Mouse (Mus musculus) 3134 (cell line): ENCODE results near the gene Reep6.
"Not testable (repeated sequence)": the region's sequence is repeated elsewhere in the genome, so short reads cannot be mapped to it uniquely, and the experiment has no call there.

Experiments used
- DNase-seq: peaks from one replicate; pipeline ENCODE4 v3.0.0-alpha.2; 2011; ENCODE audit warnings: low spot score; ENCODE audit not compliant: insufficient read length; ENCODE audit errors: extremely low read depth

The Reep6 gene

DNA sequence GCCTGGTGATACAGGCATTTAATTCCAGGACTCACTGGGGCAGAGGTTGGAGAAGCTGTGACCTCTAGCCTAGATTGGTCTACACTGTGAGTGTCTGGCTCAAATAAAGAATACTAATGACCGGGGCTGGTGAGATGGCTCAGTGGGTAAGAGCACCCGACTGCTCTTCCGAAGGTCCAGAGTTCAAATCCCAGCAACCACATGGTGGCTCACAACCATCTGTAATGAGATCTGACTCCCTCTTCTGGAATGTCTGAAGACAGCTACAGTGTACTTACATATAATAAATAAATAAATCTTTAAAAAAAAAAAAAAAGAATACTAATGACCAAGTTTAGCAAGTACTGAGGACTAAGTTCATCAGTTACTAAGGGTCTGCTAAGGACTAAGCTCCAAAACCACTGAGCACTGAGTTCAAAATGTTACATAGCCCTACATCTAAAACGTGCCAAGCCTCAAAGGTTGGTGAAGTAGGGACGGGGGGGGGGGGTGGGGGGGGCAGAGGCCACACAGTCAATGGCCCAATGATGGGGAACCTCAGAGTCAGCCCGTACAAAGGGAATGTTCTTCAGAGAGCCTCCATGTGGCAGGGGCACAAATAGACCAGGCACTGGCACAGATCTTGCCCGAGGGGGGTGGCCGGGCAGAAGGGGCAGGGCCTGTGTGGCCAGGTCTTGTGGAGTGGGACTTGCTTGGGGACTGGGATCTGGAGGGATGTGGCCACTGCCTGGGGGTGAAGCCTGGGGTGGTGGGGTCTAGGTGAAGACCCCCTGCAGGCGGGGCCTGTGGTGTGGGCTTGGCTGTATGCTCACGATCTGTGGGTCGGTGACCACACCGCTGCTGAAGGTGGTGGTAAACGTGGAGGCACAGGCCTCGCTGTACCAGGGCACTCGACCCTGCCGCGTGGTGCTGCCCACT lies 5.4 kb upstream of the Reep6 start:
- DNase-seq, result peak; percentile 66

DNA sequence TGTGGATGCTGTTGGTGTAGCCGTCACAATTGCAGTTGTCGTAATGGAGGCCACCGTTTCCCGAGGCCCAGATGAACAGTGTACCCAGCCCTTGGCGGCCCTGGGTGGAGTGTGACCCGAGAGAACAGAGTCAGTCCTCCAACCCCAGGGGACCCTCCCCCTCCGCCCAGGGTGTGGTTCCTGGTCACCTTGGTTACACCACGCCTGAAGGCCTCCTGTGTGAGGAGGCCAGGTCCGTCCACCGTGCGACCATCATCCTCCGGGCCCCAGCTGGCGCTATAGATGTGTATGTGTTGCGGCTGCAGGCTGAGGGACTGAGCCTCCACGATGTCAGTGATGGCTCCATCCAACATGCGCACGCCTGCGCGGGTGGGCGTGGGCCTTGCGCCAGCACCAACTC lies 4.7 kb upstream of the Reep6 start:
- no peak for DNase-seq

DNA sequence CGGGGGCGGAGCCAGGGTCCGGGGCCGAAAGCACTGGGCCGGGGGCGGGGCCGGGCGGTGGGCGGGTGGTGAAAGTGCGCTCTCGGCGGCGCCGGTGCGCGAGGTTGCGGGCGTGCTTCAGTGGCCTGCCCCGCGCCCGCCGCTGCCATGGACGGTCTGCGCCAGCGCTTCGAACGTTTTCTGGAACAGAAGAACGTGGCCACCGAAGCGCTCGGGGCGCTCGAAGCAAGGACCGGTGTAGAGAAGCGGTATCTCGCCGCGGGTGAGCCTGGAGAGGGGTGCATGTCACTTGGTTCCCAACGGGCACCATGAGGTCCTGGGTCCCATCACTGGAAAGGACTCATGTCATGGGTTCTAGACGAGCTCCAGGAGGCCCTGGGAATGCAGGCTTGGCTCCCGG lies 331 bp downstream of the Reep6 start:
- DNase-seq, result no peak

DNA sequence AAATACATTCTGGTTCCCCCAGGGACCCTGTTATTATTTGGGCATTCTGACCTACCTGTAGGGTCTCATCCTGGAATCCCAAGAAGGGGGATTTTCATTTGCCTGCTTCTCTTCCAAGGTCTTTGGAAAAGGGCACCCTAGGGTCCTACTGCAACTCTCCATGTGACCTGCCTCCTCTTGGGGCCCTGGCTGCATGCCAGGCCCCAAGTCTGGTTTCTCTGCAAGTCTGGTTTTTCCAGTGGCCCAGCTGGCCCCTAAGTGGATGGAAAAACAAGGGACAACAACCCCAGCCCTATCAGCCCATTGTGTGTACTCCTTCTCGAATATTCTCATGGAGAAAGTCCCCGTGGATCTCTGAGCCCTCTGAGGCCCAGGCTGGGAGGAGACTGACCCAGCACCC lies 1.1 kb downstream of the Reep6 start:
- no peak for DNase-seq

DNA sequence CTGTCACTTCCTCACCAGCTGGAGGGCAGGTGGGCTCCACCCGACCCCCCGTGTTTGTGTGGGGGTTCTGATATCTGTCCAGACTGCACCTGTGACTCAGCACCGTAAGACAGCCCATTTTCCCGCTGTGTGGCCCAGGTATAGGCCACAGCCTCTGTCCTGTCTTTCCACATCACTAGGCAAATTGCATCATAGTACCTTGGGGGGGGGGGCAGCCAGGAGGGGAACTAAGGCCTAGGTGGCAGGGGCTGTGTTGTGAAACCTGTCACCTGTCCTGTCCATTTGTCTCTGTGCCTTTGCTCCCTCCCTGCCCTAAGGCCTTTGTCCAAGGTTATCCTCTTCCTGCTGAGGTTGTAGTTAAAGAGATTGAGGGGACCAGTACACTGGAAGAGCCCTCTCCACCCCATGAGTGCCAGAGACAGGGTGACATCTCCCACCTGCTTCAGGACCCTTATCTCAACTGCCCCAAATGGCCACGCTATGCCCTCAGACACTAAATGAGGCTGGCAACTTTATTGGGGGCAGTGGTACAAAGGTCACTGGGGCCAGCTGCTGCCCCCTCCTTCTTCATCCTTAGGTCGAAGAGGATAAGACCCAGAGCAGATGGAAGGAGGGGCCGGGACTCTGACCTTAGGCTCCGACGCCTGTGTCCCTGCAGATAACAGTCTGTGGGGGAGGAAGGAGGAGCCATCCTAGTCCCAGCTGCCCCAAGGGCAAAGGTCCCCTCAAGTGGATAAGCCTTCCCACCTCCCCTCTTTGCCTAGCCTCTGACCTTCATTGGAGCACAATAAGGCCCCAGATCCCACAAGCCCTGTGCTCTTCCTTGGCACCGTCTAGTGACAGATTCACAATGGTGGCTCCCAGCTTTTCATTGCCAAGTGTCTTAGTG lies 2.1 kb downstream of the Reep6 start:
- no peak for DNase-seq

DNA sequence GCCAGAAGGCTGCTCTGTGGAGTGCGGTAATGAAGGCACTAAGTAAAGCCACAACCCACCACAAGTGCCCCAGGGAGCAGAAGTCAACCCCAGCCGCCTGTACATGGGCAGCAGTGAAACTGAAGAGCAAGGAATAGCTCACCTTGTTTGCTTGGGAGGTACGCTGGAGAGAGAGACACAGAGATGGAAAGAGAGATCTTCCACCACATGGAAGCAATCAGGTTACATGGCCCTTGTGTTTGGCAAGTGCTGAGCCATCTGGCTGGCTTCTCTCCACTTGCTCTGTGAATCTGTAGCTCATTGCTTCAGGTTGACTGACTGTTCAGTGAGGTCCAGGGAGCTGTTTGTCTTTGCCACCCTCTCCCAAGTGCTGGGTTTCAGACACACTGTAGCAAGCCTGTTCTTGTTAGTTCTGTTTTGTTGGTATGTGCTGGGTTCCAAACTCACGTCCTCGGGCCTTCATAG lies 2.8 kb downstream of the Reep6 start:
- no peak for DNase-seq

DNA sequence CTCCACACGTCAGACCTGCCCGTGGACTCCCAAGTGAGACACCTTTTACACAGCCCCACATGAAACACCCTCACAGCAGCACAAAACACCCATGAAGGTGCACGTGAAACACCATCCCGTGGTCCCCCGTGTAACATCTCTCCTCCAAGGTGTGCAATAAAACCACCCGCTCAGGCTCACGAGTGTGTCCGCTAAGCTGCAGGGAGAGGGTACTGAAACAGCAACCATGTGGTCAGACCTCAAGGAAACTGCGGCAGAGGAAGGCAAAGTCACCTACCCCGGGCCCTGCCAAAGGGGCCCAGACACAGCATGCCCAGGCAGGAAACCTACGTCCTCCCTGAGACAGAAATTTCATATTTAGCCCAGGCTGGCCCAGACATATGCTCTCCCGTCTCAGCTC lies 6.5 kb downstream of the Reep6 start:
- DNase-seq, result no peak

DNA sequence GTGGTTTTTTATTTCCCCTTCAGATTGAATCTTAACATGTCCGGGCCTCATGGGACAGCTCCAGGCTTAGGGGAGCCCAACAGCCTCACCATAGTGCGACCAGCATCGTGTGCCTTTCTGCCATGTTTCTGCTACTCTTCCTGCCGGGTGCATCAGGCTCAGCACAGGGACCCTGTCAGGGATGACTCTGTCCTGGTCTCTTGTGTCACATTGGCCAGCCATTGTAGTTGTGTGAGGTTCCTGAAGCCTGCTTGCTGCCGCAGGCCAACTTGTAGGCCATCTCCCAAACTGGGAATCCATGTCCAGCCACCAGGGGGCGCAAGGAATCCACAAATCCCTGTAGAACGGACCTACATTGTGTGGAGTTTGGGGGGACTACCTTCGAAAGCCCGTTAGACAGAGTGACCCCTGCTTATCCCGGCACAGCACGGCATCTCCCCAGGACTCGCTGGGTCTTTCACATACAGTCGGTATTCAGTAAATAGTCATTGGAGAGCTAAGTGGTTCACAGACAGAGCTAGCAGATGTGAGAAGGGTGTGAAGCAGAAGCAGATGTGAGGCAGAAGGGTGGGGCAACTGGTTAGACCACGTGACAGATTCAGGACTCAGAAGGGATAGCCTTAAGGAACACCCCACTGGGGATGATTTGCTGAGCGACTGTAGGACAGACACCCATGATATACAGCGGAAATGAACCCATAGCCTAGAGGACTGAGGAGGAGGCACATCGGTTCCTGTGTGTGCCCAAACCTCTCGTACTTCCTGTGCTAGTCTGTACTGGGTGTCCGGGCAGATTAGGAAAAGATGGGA lies 10.4 kb downstream of the Reep6 start:
- DNase-seq, result peak; percentile 64

DNA sequence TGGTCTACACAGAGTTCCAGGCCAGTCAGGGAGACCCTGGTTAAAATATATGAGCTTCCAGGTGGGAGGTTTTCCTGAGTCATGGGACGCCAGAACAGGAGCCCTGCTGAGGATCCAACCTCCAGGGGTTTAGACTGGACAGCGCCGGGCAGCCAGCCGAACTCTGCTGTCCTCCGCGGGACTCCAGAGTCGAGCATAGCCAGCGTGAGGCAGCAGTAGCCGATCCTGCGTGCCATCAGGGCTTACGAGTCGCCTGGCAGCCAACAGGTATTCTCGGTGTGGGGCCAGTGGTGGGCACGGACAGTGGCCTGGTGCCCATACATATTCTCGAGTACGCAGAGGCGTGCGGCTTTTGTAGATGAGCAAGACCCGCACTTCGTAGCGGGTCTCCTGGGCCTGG lies 11.3 kb downstream of the Reep6 start:
- DNase-seq, result no peak

DNA sequence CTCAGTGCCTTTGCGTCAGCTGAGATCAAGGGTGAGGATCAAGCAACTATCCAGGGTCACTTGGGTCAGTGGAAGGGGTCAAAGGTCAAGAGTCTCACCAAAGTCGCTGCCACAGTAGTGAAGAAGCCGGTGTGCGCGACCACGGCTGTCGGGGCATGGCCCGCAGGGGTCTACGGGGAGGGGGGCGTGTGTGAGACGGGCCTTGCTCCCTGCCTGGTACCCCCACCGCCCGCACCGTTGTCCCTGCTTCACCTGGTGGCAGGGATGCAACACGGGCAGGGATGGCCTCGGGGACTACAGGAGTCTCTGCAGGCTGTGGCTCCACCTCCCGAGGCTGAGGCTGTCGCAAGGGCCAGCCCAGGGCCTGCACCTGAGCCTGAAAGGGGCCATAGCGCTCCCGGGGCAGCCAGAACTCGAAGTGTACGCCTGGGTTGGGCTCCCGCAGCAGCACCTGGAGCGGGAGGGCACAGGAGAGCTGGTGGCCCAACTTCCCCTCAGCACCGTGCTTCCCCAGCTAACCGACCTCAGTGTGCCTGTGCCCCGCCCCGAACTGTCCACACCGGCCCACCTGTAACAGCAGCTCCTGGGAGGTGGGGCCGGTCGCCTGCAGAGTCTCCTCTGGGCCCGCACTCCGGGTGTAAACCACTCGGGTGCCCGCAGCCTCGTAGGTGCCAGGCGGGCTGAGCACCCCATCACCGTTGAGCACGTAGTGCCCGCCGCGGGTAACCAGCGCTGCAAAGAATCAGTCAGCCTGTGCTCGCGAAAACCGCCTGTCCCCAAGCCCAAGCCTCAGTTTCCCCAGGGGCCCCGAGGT lies 11.9 kb downstream of the Reep6 start:
- no peak for DNase-seq

DNA sequence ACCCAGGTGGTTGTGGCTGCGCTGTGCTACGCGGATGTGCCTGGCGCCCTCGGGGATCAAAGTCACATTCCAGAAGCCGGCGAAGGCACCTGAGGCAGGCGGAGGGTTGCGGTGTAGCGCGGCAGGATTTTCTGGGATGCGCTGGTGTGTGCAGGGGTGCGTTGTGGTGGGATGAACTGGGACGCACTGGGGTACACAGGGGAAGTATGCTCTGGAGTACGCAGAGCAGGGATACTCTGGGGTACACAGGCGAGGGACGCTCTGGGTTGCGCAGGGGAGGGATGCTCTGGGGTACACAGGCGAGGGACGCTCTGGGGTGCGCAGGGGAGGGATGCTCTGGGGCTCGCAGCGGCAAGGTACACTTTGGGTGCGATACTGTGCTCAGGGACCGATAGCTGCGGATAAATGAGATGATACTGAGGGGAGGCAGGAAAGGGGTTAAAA lies 12.6 kb downstream of the Reep6 start:
- DNase-seq, result no peak

DNA sequence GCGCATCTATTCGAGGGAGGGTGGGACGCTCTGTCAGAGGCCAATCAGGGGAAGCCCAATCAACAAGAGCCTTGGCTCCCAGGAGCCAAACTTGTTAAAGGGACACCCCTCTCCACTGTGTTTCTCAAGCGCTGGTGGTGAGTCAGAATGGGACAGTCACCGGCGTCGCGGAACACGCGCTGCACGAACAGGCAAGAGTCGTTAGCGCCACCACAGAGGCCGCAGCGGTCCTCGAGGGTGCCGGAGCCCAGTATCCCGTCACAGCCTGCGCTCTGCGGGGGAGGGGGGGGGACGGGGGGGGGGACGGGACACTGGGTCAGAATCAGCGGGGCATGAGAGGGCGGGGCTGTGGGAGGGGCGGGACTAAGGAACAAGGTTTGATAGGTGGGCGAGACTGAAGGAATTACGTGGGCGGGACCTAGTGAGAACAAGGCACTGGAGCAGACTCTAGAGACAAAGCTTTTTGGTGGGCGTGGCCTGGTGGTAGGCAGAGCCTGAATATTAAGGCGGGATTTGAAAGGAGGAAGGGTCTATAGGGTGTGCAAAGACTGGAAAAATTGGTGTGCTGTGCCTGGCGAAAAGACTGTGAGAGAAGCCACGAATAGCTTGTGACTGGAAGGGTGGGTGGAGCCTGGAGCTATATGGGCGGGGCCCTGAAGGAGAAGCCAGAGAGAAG lies 13.1 kb downstream of the Reep6 start:
- no peak for DNase-seq

DNA sequence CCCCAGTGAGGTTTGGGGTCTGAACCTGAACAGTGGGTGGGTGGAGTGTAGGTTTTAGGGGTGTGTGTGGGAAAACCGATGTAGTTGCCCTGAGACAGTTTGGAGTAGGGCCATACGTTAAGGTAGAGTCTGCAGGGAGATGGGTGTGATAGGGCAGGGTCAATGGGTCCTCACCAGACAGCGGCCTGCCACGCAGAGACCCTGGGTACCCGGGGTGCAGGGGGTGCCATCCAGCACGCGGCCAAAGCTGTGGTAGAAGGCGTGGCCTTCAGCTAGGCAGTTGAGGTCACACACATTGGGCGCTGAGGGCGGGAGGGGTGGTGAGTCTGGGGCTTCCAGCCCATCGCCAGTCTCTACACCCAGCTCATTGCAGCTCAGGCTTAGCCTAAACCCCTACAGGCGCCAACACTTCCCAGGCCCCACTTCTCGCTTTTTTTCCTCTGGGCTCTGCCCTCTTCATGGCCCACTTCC lies 13.7 kb downstream of the Reep6 start:
- DNase-seq, result no peak

DNA sequence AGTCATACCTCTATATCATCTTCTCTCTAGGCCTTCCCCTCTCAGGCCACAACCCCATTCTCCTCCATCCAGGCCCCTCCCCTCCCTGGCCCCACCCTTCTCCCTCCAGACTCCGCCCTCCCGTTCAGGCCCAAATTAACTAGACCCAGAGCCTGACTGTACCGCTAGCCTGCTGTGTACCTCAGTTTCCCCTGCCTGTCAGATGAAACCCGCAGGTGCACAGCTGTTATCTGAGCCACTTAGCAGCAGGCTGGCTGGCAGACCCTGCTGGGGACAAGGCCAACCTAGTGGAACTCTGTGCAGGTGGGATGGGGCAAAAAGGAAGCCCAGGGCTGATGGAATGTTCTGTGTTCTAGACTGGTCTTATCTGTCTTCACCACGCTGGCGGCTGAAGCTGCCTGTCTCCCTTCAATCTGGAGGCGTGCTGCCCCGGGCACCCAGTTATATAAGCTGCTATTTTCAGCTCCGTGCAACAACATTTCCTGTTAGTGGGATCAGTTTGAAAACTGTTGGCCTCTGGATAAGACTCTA lies 14.4 kb downstream of the Reep6 start:
- DNase-seq, result no peak

DNA sequence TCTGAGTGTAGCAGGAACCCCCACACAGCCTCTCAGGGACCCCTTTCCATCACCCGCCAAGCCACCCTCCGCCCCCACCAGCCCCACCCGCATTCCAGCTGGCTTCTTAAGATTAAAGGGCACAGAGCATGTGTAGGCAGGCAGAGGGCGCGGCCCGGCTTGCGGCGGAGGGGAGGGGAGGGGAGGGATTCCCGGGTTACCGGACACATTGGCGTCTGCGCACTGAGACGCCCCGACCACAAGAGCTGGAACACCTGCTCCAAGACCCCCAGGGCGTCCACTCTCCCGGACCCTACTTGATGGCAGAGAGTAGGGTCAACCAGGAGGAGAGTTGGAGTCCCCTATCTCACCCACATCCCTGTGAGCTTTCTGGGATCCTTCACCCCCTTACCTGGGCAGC lies 15.4 kb downstream of the Reep6 start:
- DNase-seq, result no peak

DNA sequence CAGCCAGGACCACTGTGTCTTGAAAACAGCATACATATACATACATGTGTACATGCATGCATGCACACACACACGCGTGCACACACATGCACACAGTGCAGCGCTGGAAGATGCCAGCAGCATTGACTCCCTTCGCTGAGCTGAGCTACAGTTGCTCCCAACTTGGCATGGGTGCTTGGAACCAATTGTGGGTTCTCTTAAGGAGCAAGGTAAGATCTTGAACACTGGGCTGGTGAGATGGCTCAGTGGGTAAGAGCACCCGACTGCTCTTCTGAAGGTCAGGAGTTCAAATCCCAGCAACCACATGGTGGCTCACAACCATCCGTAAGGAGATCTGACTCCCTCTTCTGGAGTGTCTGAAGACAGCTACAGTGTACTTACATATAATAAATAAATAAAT lies 16.2 kb downstream of the Reep6 start:
- not testable (repeated sequence) for DNase-seq

DNA sequence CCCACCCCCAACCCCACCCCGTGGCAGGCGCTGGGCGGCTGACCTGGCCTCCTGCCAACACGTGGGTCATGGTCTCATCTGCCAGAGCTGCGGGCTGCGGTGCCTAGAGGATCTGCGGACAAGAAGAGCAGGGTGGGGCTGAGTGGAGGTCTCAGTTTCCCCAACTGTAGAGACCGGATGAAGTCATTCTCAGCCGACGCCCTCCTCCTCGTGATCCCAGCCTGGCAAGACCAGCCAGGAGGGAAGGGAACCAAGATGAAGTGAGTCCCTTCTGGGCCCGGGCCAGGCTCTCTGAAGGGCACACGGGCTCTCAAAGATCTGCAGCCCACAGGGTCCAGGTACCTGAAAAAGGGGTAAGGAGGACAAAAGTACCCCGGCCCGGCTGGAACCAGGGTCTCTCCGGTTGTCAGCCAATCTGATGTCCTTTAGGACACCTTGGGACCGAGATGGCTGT lies 17.8 kb downstream of the Reep6 start:
- peak; percentile 56 for DNase-seq

DNA sequence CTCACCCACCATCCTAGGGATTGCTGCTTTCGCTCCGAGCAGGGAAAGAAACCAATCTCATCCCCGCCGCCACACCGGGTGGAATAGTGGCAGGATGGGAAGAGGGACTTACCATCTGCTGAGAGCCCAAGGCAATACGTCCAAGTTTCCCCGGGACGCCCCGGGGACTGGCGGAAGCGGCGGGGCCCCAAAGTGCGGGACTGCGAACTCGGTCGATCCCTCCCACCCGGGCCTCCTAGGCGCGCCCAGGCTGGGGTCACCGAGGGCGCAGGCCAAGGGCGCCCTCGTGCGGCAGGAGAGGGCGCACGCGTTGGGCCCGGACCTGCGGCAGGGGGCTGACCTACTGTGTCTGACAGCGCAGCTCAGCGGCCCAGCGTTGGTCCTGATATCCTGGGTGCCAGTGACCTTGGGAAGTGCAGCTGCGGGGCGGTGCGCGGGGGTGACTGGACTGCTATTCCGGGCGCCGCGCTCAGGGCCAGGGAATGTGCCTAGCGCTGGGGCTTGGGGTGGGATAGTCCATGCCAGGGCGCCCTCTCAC lies 18.6 kb downstream of the Reep6 start, which contains the start of gene Adamtsl5:
TSS of gene Adamtsl5 (minus strand) at position 169 of the 538 bp plus-strand sequence.
- peak; percentile 83 for DNase-seq
